ENCODE assay signal across 12 mouse cellular contexts in genomic region chr10:118155932-118156331, GRCm38 (mm10). TPM values are rescaled to one million over a fixed set of nuclear protein-coding genes. Genes with fewer than 3 reads are reported as not detected.
DNase-seq lines count a peak whose midpoint lies in the region; ATAC-seq and TF ChIP-seq lines count a peak whose summit lies in the region.
"Had no signal": no experiment of that assay in that cellular context is flagged by ENCODE, and none has a peak within 500 bp of the region (broad histone marks: within the 10 kb centered on the region; RNA-seq: fewer than 3 reads in every experiment).

No protein-coding gene starts in this region.

- TF ChIP-seq POLR2A in small intestine, adult 2 months (IDR thresholded peaks at IDR 0.05; ENCODE audit: low read depth, low read length) = no peak

- no peak for ATAC-seq in hindbrain, postnatal 0 days

- H3K9ac ChIP-seq in hindbrain, postnatal 0 days (replicated peaks; ENCODE audit: low read length) = no peak overlapping the region
- H3K9ac ChIP-seq: midbrain, embryonic 12.5 days had no signal

- no peaks in the 10 kb centered on the region for H3K9me3 ChIP-seq in hindbrain, postnatal 0 days (ENCODE audit: low read length)
- peaks cover 7% of the 10 kb centered on the region; the same call in 1 of the 2 replicates for H3K9me3 ChIP-seq in hindbrain, embryonic 10.5 days
- H3K9me3 ChIP-seq: midbrain, embryonic 12.5 days had no signal

- peaks cover 22% of the 10 kb centered on the region for H3K36me3 ChIP-seq in hindbrain, postnatal 0 days (ENCODE audit: insufficient read depth, low read length)
- peaks cover 82% of the 10 kb centered on the region for H3K36me3 ChIP-seq in hindbrain, embryonic 10.5 days
- no peaks in the 10 kb centered on the region for H3K36me3 ChIP-seq in small intestine, adult 2 months (ENCODE audit: control insufficient read depth, insufficient read depth, low read length)

- DNase-seq in hindbrain, postnatal 0 days (ENCODE audit: low spot score) = peak; percentile 76
- DNase-seq in hindbrain, embryonic 10.5 days (ENCODE audit: low spot score) = no peak
- DNase-seq in lung, postnatal 10 days = peak; percentile 33
- DNase-seq in lung, postnatal 4 days = no peak
- DNase-seq in NIH3T3 (ENCODE audit: low read depth) = peak; percentile 71
- DNase-seq in yolk sac, embryonic 10.5 days (ENCODE audit: low spot score) = no peak
- DNase-seq: cerebellum, adult 2 months; heart, postnatal 4 days; thymus, adult 2 months had no signal

- H3K27ac ChIP-seq in hindbrain, postnatal 0 days = no peak overlapping the region
- no peak overlapping the region for H3K27ac ChIP-seq in hindbrain, embryonic 10.5 days
- H3K27ac ChIP-seq in small intestine, adult 2 months (ENCODE audit: insufficient read depth, low read depth, low read length) = no peak overlapping the region
- H3K27ac ChIP-seq: midbrain, embryonic 12.5 days had no signal

- H3K4me1 ChIP-seq in hindbrain, postnatal 0 days (ENCODE audit: insufficient read depth, low read length) = no peaks in the 10 kb centered on the region
- H3K4me1 ChIP-seq in hindbrain, embryonic 10.5 days (replicated peaks) = no peaks in the 10 kb centered on the region
- H3K4me1 ChIP-seq in small intestine, adult 2 months (ENCODE audit: control insufficient read depth, insufficient read depth, insufficient read length, low read length) = no peaks in the 10 kb centered on the region
- H3K4me1 ChIP-seq: midbrain, embryonic 12.5 days had no signal

- H3K27me3 ChIP-seq in hindbrain, postnatal 0 days (ENCODE audit: insufficient read depth, low read length) = no peaks in the 10 kb centered on the region
- H3K27me3 ChIP-seq in hindbrain, embryonic 10.5 days (ENCODE audit: insufficient read depth, poor library complexity, severe bottlenecking) = no peaks in the 10 kb centered on the region
- no peaks in the 10 kb centered on the region for H3K27me3 ChIP-seq in small intestine, adult 2 months (ENCODE audit: control insufficient read depth, insufficient read depth, low read length)
- H3K27me3 ChIP-seq: midbrain, embryonic 12.5 days had no signal

- no peak overlapping the region for H3K4me2 ChIP-seq in hindbrain, postnatal 0 days (ENCODE audit: low read depth, low read length)
- H3K4me2 ChIP-seq: midbrain, embryonic 12.5 days had no signal

- peak; percentile 50 for TF ChIP-seq CTCF in hindbrain, postnatal 0 days (IDR thresholded peaks at IDR 0.05; ENCODE audit: low read depth)
- TF ChIP-seq CTCF in small intestine, adult 2 months (IDR thresholded peaks at IDR 0.05; ENCODE audit: extremely low read depth, insufficient read length, insufficient replicate concordance, low read depth, low read length) = 0 out of 2 replicates have a peak, but pooled peaks have one; percentile 8

- H3K4me3 ChIP-seq in hindbrain, postnatal 0 days (ENCODE audit: low read length) = no peak overlapping the region
- no peak overlapping the region for H3K4me3 ChIP-seq in hindbrain, embryonic 10.5 days
- H3K4me3 ChIP-seq in small intestine, adult 2 months (ENCODE audit: low read depth, low read length) = no peak overlapping the region
- H3K4me3 ChIP-seq: midbrain, embryonic 12.5 days had no signal

RNA-seq across cellular contexts. Expression of gene Mdm1, which starts 14.3 kb away (rescaled TPM):
- total RNA-seq in hindbrain, postnatal 0 days (2014; rRNA removed) = 26.4 and 31.0 TPM in 2 replicates
- polyA plus RNA-seq in hindbrain, postnatal 0 days (2015; fragmentation: Nextera tagmentation; extraction: Ambion mirVana) = 23.0 and 25.1 TPM in 2 replicates
- polyA plus RNA-seq in hindbrain, embryonic 10.5 days (2016; fragmentation: Nextera tagmentation; extraction: Ambion mirVana) = 52.1 and 53.5 TPM in 2 replicates
- 0.75 and 1.4 TPM in 2 replicates for polyA plus RNA-seq in small intestine, adult 2 months (2012; rRNA removed)

RNA-seq across cellular contexts. Expression of gene Il22, which starts 48.8 kb away (rescaled TPM):
- total RNA-seq in hindbrain, postnatal 0 days (2014; rRNA removed) = not detected in 2 replicates
- polyA plus RNA-seq in hindbrain, postnatal 0 days (2015; fragmentation: Nextera tagmentation; extraction: Ambion mirVana) = 2.0 and 2.9 TPM in 2 replicates
- not detected in 2 replicates for polyA plus RNA-seq in hindbrain, embryonic 10.5 days (2016; fragmentation: Nextera tagmentation; extraction: Ambion mirVana)
- polyA plus RNA-seq in small intestine, adult 2 months (2012; rRNA removed) = not detected in 2 replicates
- total RNA-seq: heart, postnatal 4 days; left cerebral cortex, postnatal 10 days had no signal

Comparison
In these comparisons a context has a peak if more than half of its experiments do, and no peak if none do; other contexts are left out.
1. DNase-seq: peak in hindbrain, postnatal 0 days (single experiment), lung, postnatal 10 days (single experiment) and NIH3T3 (single experiment); none in hindbrain, embryonic 10.5 days (single experiment), lung, postnatal 4 days (0 of 2) and yolk sac, embryonic 10.5 days (single experiment).